Mouse (Mus musculus) forebrain, embryonic 16.5 days (tissue): ENCODE measurements around the gene Gm904. TPM values are rescaled to one million over a fixed set of nuclear protein-coding genes. Genes with fewer than 3 reads are reported as not detected.
"Not testable (repeated sequence)": the region's sequence is repeated elsewhere in the genome, so short reads cannot be mapped to it uniquely, and the experiment has no call there.

ENCODE experiments used
- ATAC-seq: fragments of 200-750 bp; cut with Nextera tagmentation; 2 replicates; pipeline ENCODE4 v1.8.0; 2017; ENCODE audit warnings: mild to moderate bottlenecking, moderate library complexity
- H3K27ac ChIP-seq: fragments of 300-500 bp; sonication (generic); 2 replicates; pipeline ENCODE4 v1.5.1; 2014; ENCODE audit warnings: low read length, control low read depth
- H3K27me3 ChIP-seq: fragments of 300-500 bp; sonication (generic); replicated peaks from 2 replicates; pipeline ENCODE4 v1.6.1; 2014; ENCODE audit warnings: low read length; ENCODE audit not compliant: control insufficient read depth, insufficient read depth
- H3K36me3 ChIP-seq: fragments of 300-500 bp; sonication (generic); 2 replicates; pipeline ENCODE4 v1.6.1; 2014; ENCODE audit not compliant: control insufficient read depth, insufficient read depth
- H3K4me1 ChIP-seq: fragments of 300-500 bp; sonication (generic); replicated peaks from 2 replicates; pipeline ENCODE4 v1.6.1; 2014; ENCODE audit warnings: low read length; ENCODE audit not compliant: control insufficient read depth, insufficient read depth
- H3K4me2 ChIP-seq: fragments of 300-500 bp; sonication (generic); 2 replicates; pipeline ENCODE4 v1.6.1; 2014; ENCODE audit warnings: mild to moderate bottlenecking, low read length, control low read depth
- H3K4me3 ChIP-seq: fragments of 300-500 bp; sonication (generic); replicated peaks from 2 replicates; pipeline ENCODE4 v1.5.1; 2014; ENCODE audit warnings: mild to moderate bottlenecking, low read length, control low read depth
- H3K9ac ChIP-seq: fragments of 300-500 bp; sonication (generic); replicated peaks from 2 replicates; pipeline ENCODE4 v1.6.1; 2014; ENCODE audit warnings: low read depth, low read length, control low read depth
- H3K9me3 ChIP-seq: fragments of 300-500 bp; sonication (generic); 2 replicates; pipeline ENCODE4 v1.6.1; 2016; ENCODE audit warnings: low read length; ENCODE audit not compliant: control insufficient read depth
- WGBS: fragments of 180-500 bp; shearing (Covaris S2); extraction: QIAGEN DNeasy Blood & Tissue Kit; methylation state at CpG from one replicate; pipeline ENCODE4 v1.1.7; 2014; 5-methylcytosine and 5-hydroxymethylcytosine counted together
- microRNA-seq: library from miRNA; unstranded; fragments of <30 nt; microRNA quantifications from one replicate; pipeline ENCODE4, GENCODE M21; 2017
- polyA plus RNA-seq: library from polyadenylated mRNA; unstranded; fragments of >200 nt; fragmentation: Nextera tagmentation; extraction: Ambion mirVana; gene quantifications from 2 replicates; pipeline ENCODE4 v1.2.1, GENCODE M21; 2015

The Gm904 gene
- not detected in 2 replicates for polyA plus RNA-seq

DNA sequence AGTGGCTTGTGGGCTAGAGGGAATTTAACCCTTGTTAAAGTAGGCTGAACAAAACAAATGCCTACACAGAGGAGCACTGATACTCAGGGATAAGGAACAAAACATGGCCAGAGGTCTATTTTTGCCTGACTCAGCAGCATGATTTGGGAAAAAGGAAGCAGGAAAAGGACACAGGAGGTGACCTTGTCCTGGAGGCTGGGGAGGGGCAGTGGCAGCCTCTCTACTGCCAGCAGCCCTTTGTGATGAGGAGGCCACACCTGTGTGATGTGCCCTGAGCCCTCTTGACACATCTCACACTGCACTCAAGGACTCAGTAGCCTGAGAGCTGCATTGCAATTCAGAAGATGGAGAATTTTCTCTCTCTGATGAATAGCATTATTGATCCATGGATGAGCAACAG, at the start of gene Gm904:
TSS of gene Gm904 (plus strand) at position 301 of the 400 bp plus-strand sequence.
- not testable (repeated sequence) for H3K4me1 ChIP-seq, H3K27me3 ChIP-seq, H3K4me3 ChIP-seq, H3K4me2 ChIP-seq, H3K36me3 ChIP-seq, H3K9ac ChIP-seq, ATAC-seq, H3K9me3 ChIP-seq, H3K27ac ChIP-seq

DNA sequence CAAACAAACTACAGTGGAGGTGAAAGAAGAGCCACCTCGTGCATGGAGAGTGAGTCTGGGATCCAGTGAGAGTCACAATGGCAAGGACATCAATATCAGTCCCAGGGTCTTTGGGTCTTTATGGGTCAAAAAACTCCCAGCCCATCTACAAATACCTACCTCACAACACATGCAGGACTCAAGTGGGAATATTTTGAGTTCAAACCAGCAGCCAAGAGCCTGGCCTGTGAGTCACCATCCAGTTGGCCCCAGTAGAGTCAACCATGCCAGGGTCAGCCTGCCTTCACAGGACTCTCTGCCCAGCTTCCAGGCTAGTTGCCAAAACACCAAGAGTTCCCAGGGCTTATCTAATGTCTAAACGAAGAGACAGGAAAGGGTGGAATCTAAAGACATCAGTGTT, 5.7 kb downstream of the Gm904 start:
- not testable (repeated sequence) for H3K9me3 ChIP-seq, H3K27ac ChIP-seq, H3K4me2 ChIP-seq, H3K4me1 ChIP-seq, H3K9ac ChIP-seq, H3K27me3 ChIP-seq, H3K36me3 ChIP-seq, H3K4me3 ChIP-seq, ATAC-seq
- 86% methylated on average over 2 of the region's 2 CpGs for WGBS

Small RNA genes lying within 50 kb of the gene (microRNA-seq; reads per million reads assigned to microRNA genes)
- gene Gm23952 (not detected), gene Mir683-2 (not detected)

Other genes starting within 250 kb of the Gm904 start
- gene Fbxw17, start 225.4 kb upstream of the Gm904 start, polyA plus RNA-seq, result 34.9 and 41.6 TPM in 2 replicates
- not detected in 2 replicates for gene Gm47429, start 199.3 kb upstream of the Gm904 start, polyA plus RNA-seq
- gene Nutm2, start 175.9 kb upstream of the Gm904 start, polyA plus RNA-seq, result not detected in 2 replicates
- not detected in 2 replicates for gene Gm8765, start 55.1 kb downstream of the Gm904 start, polyA plus RNA-seq